Mouse (Mus musculus) layer of hippocampus, adult 2 months (tissue): ENCODE measurements around the gene Col13a1. TPM values are rescaled to one million over a fixed set of nuclear protein-coding genes. Genes with fewer than 3 reads are reported as not detected.

Experiments
- DNase-seq, 2 experiments: peaks; one replicate each; pipeline ENCODE4 v3.0.0; 2022; ENCODE audit warnings: low spot score in 2 of 2
- H3K27ac ChIP-seq: fragments of 200-600 bp; 2 replicates; pipeline ENCODE4 v1.8.1; 2022
- H3K4me3 ChIP-seq: fragments of 200-600 bp; 2 replicates; pipeline ENCODE4 v1.8.1; 2022; ENCODE audit warnings: mild to moderate bottlenecking
- CTCF ChIP-seq: fragments of 200-600 bp; conservative IDR thresholded peaks from 2 replicates; pipeline ENCODE4 v1.8.1; 2022; ENCODE audit warnings: antibody characterized with exemption, mild to moderate bottlenecking, moderate library complexity
- total RNA-seq, 2 experiments: library from RNA; stranded (reverse); gene quantifications; 2 replicates each; pipeline ENCODE4 v1.2.3; 2021

Gene Col13a1
- total RNA-seq, 2 experiments from 2014 or later, result 1.1 to 1.5 TPM

- no peak overlapping the region for H3K27ac ChIP-seq
- no peak for TF ChIP-seq CTCF
Measured at GRCm38 (mm10) chr10:61911770-61912169, 67.1 kb downstream of the Col13a1 start.

GRCm38 (mm10) chr10:61909004-61909403, 69.9 kb downstream of the Col13a1 start:
- no peak for DNase-seq
- H3K27ac ChIP-seq, result no peak overlapping the region
- no peak for TF ChIP-seq CTCF
- H3K4me3 ChIP-seq, result no peak overlapping the region

More at GRCm38 (mm10) chr10:61911770-61912169, 67.1 kb downstream of the Col13a1 start:
- no peak overlapping the region for H3K4me3 ChIP-seq
- no peak for DNase-seq

GRCm38 (mm10) chr10:61906226-61906625, 72.7 kb downstream of the Col13a1 start:
- DNase-seq, result no peak
- no peak overlapping the region for H3K4me3 ChIP-seq
- peak; percentile 54 for TF ChIP-seq CTCF

GRCm38 (mm10) chr10:61905308-61905707, 73.6 kb downstream of the Col13a1 start:
- Histone ChIP-seq H3K4me3 (no peak overlapping the region), H3K27ac (no peak overlapping the region)
- no peak for TF ChIP-seq CTCF
- peak in 1 of 2 experiments; percentile 2 for DNase-seq

More at GRCm38 (mm10) chr10:61906226-61906625, 72.7 kb downstream of the Col13a1 start:
- no peak overlapping the region for H3K27ac ChIP-seq

GRCm38 (mm10) chr10:61898116-61898515, 80.8 kb downstream of the Col13a1 start:
- no peak for DNase-seq
- TF ChIP-seq CTCF, result no peak
- no peak overlapping the region for H3K4me3 ChIP-seq

GRCm38 (mm10) chr10:61894564-61894963, 84.3 kb downstream of the Col13a1 start:
- DNase-seq, result no peak
- H3K4me3 ChIP-seq, result no peak overlapping the region
- H3K27ac ChIP-seq, result no peak overlapping the region
- TF ChIP-seq CTCF, result no peak

More at GRCm38 (mm10) chr10:61898116-61898515, 80.8 kb downstream of the Col13a1 start:
- H3K27ac ChIP-seq, result no peak overlapping the region

- DNase-seq, result no peak
- TF ChIP-seq CTCF, result no peak
- no peak overlapping the region for H3K4me3 ChIP-seq
Measured at GRCm38 (mm10) chr10:61891138-61891537, 87.8 kb downstream of the Col13a1 start.

GRCm38 (mm10) chr10:61890294-61890693, 88.6 kb downstream of the Col13a1 start:
- DNase-seq, result no peak
- TF ChIP-seq CTCF, result no peak
- no peak overlapping the region for H3K4me3 ChIP-seq
- no peak overlapping the region for H3K27ac ChIP-seq

More at GRCm38 (mm10) chr10:61891138-61891537, 87.8 kb downstream of the Col13a1 start:
- H3K27ac ChIP-seq, result no peak overlapping the region

- H3K4me3 ChIP-seq, result no peak overlapping the region
- no peak for DNase-seq
- TF ChIP-seq CTCF, result no peak
Measured at GRCm38 (mm10) chr10:61879427-61879826, 99.5 kb downstream of the Col13a1 start.

GRCm38 (mm10) chr10:61877787-61878186, 101.1 kb downstream of the Col13a1 start:
- peak; percentile 13 to 56 for DNase-seq
- TF ChIP-seq CTCF, result peak; percentile 99
- Histone ChIP-seq H3K27ac (no peak overlapping the region), H3K4me3 (no peak overlapping the region)

More at GRCm38 (mm10) chr10:61879427-61879826, 99.5 kb downstream of the Col13a1 start:
- no peak overlapping the region for H3K27ac ChIP-seq

GRCm38 (mm10) chr10:61869796-61870195, 109.1 kb downstream of the Col13a1 start:
- H3K27ac ChIP-seq, result no peak overlapping the region
- H3K4me3 ChIP-seq, result no peak overlapping the region
- DNase-seq, result no peak
- no peak for TF ChIP-seq CTCF

- no peak for TF ChIP-seq CTCF
Measured at GRCm38 (mm10) chr10:61866045-61866580, 112.8 kb downstream of the Col13a1 start.

GRCm38 (mm10) chr10:61859451-61859850, 119.5 kb downstream of the Col13a1 start:
- TF ChIP-seq CTCF, result no peak
- no peak for DNase-seq
- Histone ChIP-seq H3K4me3 (no peak overlapping the region), H3K27ac (no peak overlapping the region)

More at GRCm38 (mm10) chr10:61866045-61866580, 112.8 kb downstream of the Col13a1 start:
- DNase-seq, result no peak
- Histone ChIP-seq H3K27ac (no peak overlapping the region), H3K4me3 (no peak overlapping the region)

GRCm38 (mm10) chr10:61855139-61855675, 123.7 kb downstream of the Col13a1 start:
- no peak for TF ChIP-seq CTCF
- DNase-seq, result no peak
- H3K4me3 ChIP-seq, result no peak overlapping the region
- no peak overlapping the region for H3K27ac ChIP-seq
